Mouse (Mus musculus): ENCODE measurements around the gene Etv3.

- TF ChIP-seq POLR2A (IDR thresholded peaks at IDR 0.05; ENCODE audit: insufficient read depth, low read depth, low read length) (no peak), CTCF (IDR thresholded peaks at IDR 0.05; ENCODE audit: insufficient read depth, low read depth, low read length) (no peak)
Observed at GRCm38 (mm10) chr3:87510832-87511231, 14.4 kb upstream of the Etv3 start.

All from olfactory bulb, adult 2 months (tissue).